In genomic region chr17:27595659-27596375, GRCm38 (mm10) we compare ENCODE assay signal across 20 mouse cellular contexts. TPM values are rescaled to one million over a fixed set of nuclear protein-coding genes. Genes with fewer than 3 reads are reported as not detected.
DNase-seq lines count a peak whose midpoint lies in the region; ATAC-seq and TF ChIP-seq lines count a peak whose summit lies in the region.
"Had no signal": no experiment of that assay in that cellular context is flagged by ENCODE, and none has a peak within 500 bp of the region (broad histone marks: within the 10 kb centered on the region; RNA-seq: fewer than 3 reads in every experiment).

No protein-coding gene starts in this region.

- no peak for ATAC-seq in kidney, embryonic 15.5 days (replicated peaks; ENCODE audit: low FRiP score)
- ATAC-seq in megakaryocyte, adult 5-6 weeks (ENCODE audit: poor library complexity, severe bottlenecking): no peak
- ATAC-seq: CD4-positive, CD25-positive, alpha-beta regulatory T cell, adult 4 months; intestine, embryonic 16.5 days had no signal

- H3K4me2 ChIP-seq in kidney, embryonic 15.5 days: no peak overlapping the region
- H3K4me2 ChIP-seq: liver, embryonic 11.5 days had no signal

- no peak overlapping the region for H3K4me3 ChIP-seq in heart, embryonic 10.5 days
- no peak overlapping the region for H3K4me3 ChIP-seq in kidney, embryonic 15.5 days (replicated peaks)
- no peak overlapping the region for H3K4me3 ChIP-seq in kidney, adult 2 months (ENCODE audit: insufficient read depth, low read depth, low read length)
- peak overlapping the region; percentile 23 for H3K4me3 ChIP-seq in megakaryocyte, embryonic 14.5 days (replicated peaks)
- no peak overlapping the region for H3K4me3 ChIP-seq in cortical plate, adult 2 months (ENCODE audit: insufficient read depth, low read length)
- H3K4me3 ChIP-seq: embryonic facial prominence, embryonic 10.5 days had no signal

- TF ChIP-seq CTCF in kidney, adult 2 months (conservative IDR thresholded peaks at IDR 0.05; ENCODE audit: insufficient read depth, insufficient read length, low read depth, low read length): no peak
- 0 out of 2 replicates have a peak, but pooled peaks have one; percentile 5 for TF ChIP-seq CTCF in cortical plate, adult 2 months (IDR thresholded peaks at IDR 0.05; ENCODE audit: extremely low read depth, insufficient read depth, low read length)

- no peak for DNase-seq in heart, embryonic 10.5 days (ENCODE audit: low spot score)
- DNase-seq in heart, postnatal 14 days: no peak
- no peak for DNase-seq in kidney, adult 2 months
- DNase-seq in urinary bladder, adult 2 months (ENCODE audit: low spot score): no peak
- DNase-seq: cerebellum, adult 9-11 months; right cerebral cortex, adult 18-20 months; spleen, adult 18-20 months; thymus, postnatal 36 days had no signal

- H3K9me3 ChIP-seq in heart, embryonic 10.5 days: no peaks in the 10 kb centered on the region
- H3K9me3 ChIP-seq in kidney, embryonic 15.5 days (replicated peaks): no peaks in the 10 kb centered on the region
- no peaks in the 10 kb centered on the region for H3K9me3 ChIP-seq in megakaryocyte, embryonic 14.5 days
- H3K9me3 ChIP-seq: embryonic facial prominence, embryonic 10.5 days had no signal

- intact Hi-C loops in heart, postnatal 14 days (cut with DNase I): no loop called here

- H3K9ac ChIP-seq in kidney, embryonic 15.5 days: no peak overlapping the region

- H3K27ac ChIP-seq in heart, embryonic 10.5 days: peak overlapping the region; percentile 82
- H3K27ac ChIP-seq in kidney, embryonic 15.5 days: peak overlapping the region; percentile 30; the same call in 1 of the 2 replicates
- H3K27ac ChIP-seq in kidney, adult 2 months (ENCODE audit: insufficient read depth, low read depth, low read length): no peak overlapping the region
- H3K27ac ChIP-seq in cortical plate, adult 2 months (ENCODE audit: insufficient read depth, low read length): peak overlapping the region; percentile 2; the same call in 1 of the 2 replicates
- H3K27ac ChIP-seq: embryonic facial prominence, embryonic 10.5 days; macrophage had no signal

- TF ChIP-seq POLR2A in kidney, adult 2 months (IDR thresholded peaks at IDR 0.05; ENCODE audit: low read depth, low read length): no peak
- no peak for TF ChIP-seq POLR2A in cortical plate, adult 2 months (IDR thresholded peaks at IDR 0.05; ENCODE audit: extremely low read depth, insufficient read depth, low read length)

- H3K4me1 ChIP-seq in heart, embryonic 10.5 days: peaks cover 69% of the 10 kb centered on the region
- H3K4me1 ChIP-seq in kidney, embryonic 15.5 days: peaks cover 28% of the 10 kb centered on the region
- peaks cover 6% of the 10 kb centered on the region; the same call in 1 of the 2 replicates for H3K4me1 ChIP-seq in kidney, adult 2 months (ENCODE audit: control insufficient read depth, insufficient read depth, low read length)
- H3K4me1 ChIP-seq in megakaryocyte, embryonic 14.5 days: peaks cover 86% of the 10 kb centered on the region
- peaks cover 13% of the 10 kb centered on the region for H3K4me1 ChIP-seq in cortical plate, adult 2 months (ENCODE audit: control insufficient read depth, insufficient read depth, low read length)

- H3K36me3 ChIP-seq in heart, embryonic 10.5 days: peaks cover 46% of the 10 kb centered on the region
- H3K36me3 ChIP-seq in kidney, embryonic 15.5 days: peaks cover 54% of the 10 kb centered on the region
- H3K36me3 ChIP-seq in kidney, adult 2 months (ENCODE audit: control insufficient read depth, insufficient read depth, low read length): no peaks in the 10 kb centered on the region
- H3K36me3 ChIP-seq in megakaryocyte, embryonic 14.5 days (replicated peaks; ENCODE audit: low read length): peaks cover 88% of the 10 kb centered on the region

- H3K27me3 ChIP-seq in heart, embryonic 10.5 days (ENCODE audit: insufficient read depth, poor library complexity, severe bottlenecking): no peaks in the 10 kb centered on the region
- no peaks in the 10 kb centered on the region for H3K27me3 ChIP-seq in kidney, embryonic 15.5 days
- no peaks in the 10 kb centered on the region for H3K27me3 ChIP-seq in kidney, adult 2 months (replicated peaks; ENCODE audit: control insufficient read depth, insufficient read depth, low read length)
- no peaks in the 10 kb centered on the region for H3K27me3 ChIP-seq in megakaryocyte, embryonic 14.5 days (replicated peaks)

- WGBS in heart, embryonic 10.5 days: 66% methylated on average over 15 of the region's 15 CpGs
- 68% methylated on average over 15 of the region's 15 CpGs for WGBS in kidney, embryonic 15.5 days
- WGBS in kidney, adult 2 months: 65% methylated on average over 15 of the region's 15 CpGs

RNA-seq across cellular contexts. Expression of gene Nudt3, which starts 27.5 kb away (rescaled TPM):
- polyA plus RNA-seq in heart, embryonic 10.5 days (2016; fragmentation: Nextera tagmentation; extraction: Ambion mirVana): 89.7 and 107 TPM in 2 replicates
- total RNA-seq in heart, postnatal 14 days (2021): 100 to 1,000 TPM; 320 to 341 TPM
- 75.2 and 81.5 TPM in 2 replicates for polyA plus RNA-seq in kidney, embryonic 15.5 days (2015; fragmentation: Nextera tagmentation; extraction: Ambion mirVana)
- 61.4 and 69.9 TPM in 2 replicates for polyA plus RNA-seq in kidney, adult 2 months (2012; rRNA removed)
- 157 and 272 TPM in 2 replicates for polyA plus RNA-seq in megakaryocyte, embryonic 14.5 days (2012; ENCODE audit: insufficient read depth, low replicate concordance)
- total RNA-seq in megakaryocyte, adult 5-6 weeks (2015): 32.3 and 32.9 TPM in 2 replicates
- 91.6 and 93.8 TPM in 2 replicates for total RNA-seq in megakaryocyte, adult 5-6 weeks (2017)
- polyA plus RNA-seq in cortical plate, adult 2 months (2012; rRNA removed): 371 and 398 TPM in 2 replicates
- 112 and 116 TPM in 2 replicates for polyA plus RNA-seq in urinary bladder, adult 2 months (2012; rRNA removed)

RNA-seq across cellular contexts. Expression of gene AI413582, which starts 30.3 kb away (rescaled TPM):
- 19.7 and 21.0 TPM in 2 replicates for polyA plus RNA-seq in heart, embryonic 10.5 days (2016; fragmentation: Nextera tagmentation; extraction: Ambion mirVana)
- 10 to 100 TPM in 1 of 2 experiments, 1 to 10 TPM in 1; 10.0 to 10.4 TPM for total RNA-seq in heart, postnatal 14 days (2021)
- 14.1 and 17.3 TPM in 2 replicates for polyA plus RNA-seq in kidney, embryonic 15.5 days (2015; fragmentation: Nextera tagmentation; extraction: Ambion mirVana)
- 41.7 and 55.7 TPM in 2 replicates for polyA plus RNA-seq in kidney, adult 2 months (2012; rRNA removed)
- 81.1 and 284 TPM in 2 replicates for polyA plus RNA-seq in megakaryocyte, embryonic 14.5 days (2012; ENCODE audit: insufficient read depth, low replicate concordance)
- 58.0 and 63.8 TPM in 2 replicates for total RNA-seq in megakaryocyte, adult 5-6 weeks (2015)
- total RNA-seq in megakaryocyte, adult 5-6 weeks (2017): 55.4 and 62.9 TPM in 2 replicates
- 109 and 112 TPM in 2 replicates for polyA plus RNA-seq in cortical plate, adult 2 months (2012; rRNA removed)
- 34.8 and 48.7 TPM in 2 replicates for polyA plus RNA-seq in urinary bladder, adult 2 months (2012; rRNA removed)

RNA-seq across cellular contexts. Expression of gene RPS10-NUDT3, which starts 39.2 kb away (rescaled TPM):
- polyA plus RNA-seq in heart, embryonic 10.5 days (2016; fragmentation: Nextera tagmentation; extraction: Ambion mirVana): not detected in 2 replicates
- total RNA-seq in heart, postnatal 14 days (2021): not detected
- not detected in 2 replicates for polyA plus RNA-seq in kidney, embryonic 15.5 days (2015; fragmentation: Nextera tagmentation; extraction: Ambion mirVana)
- polyA plus RNA-seq in kidney, adult 2 months (2012; rRNA removed): not detected in 2 replicates
- not detected in 2 replicates for polyA plus RNA-seq in megakaryocyte, embryonic 14.5 days (2012; ENCODE audit: insufficient read depth, low replicate concordance)
- total RNA-seq in megakaryocyte, adult 5-6 weeks (2015): not detected in 2 replicates
- total RNA-seq in megakaryocyte, adult 5-6 weeks (2017): not detected in 2 replicates
- polyA plus RNA-seq in cortical plate, adult 2 months (2012; rRNA removed): 0.15 and 0.47 TPM in 2 replicates
- 0.08 and 0.10 TPM in 2 replicates for polyA plus RNA-seq in urinary bladder, adult 2 months (2012; rRNA removed)
- total RNA-seq: left cerebral cortex, postnatal 10 days had no signal
- polyA plus RNA-seq: brain, embryonic 14.5 days; CD4-positive, CD25-positive, alpha-beta regulatory T cell, adult 4 months; embryonic facial prominence, embryonic 10.5 days; intestine, embryonic 16.5 days; liver, embryonic 11.5 days; macrophage; stomach, embryonic 16.5 days had no signal

RNA-seq across cellular contexts. Expression of gene Hmga1, which starts 39.5 kb away (rescaled TPM):
- 438 and 609 TPM in 2 replicates for polyA plus RNA-seq in heart, embryonic 10.5 days (2016; fragmentation: Nextera tagmentation; extraction: Ambion mirVana)
- total RNA-seq in heart, postnatal 14 days (2021): 10 to 100 TPM; 37.1 to 38.2 TPM
- 250 and 269 TPM in 2 replicates for polyA plus RNA-seq in kidney, embryonic 15.5 days (2015; fragmentation: Nextera tagmentation; extraction: Ambion mirVana)
- polyA plus RNA-seq in kidney, adult 2 months (2012; rRNA removed): 37.4 and 38.9 TPM in 2 replicates
- polyA plus RNA-seq in megakaryocyte, embryonic 14.5 days (2012; ENCODE audit: insufficient read depth, low replicate concordance): 3,567 and 8,363 TPM in 2 replicates
- 159 and 170 TPM in 2 replicates for total RNA-seq in megakaryocyte, adult 5-6 weeks (2015)
- total RNA-seq in megakaryocyte, adult 5-6 weeks (2017): 89.8 and 99.6 TPM in 2 replicates
- 73.3 and 75.1 TPM in 2 replicates for polyA plus RNA-seq in cortical plate, adult 2 months (2012; rRNA removed)
- polyA plus RNA-seq in urinary bladder, adult 2 months (2012; rRNA removed): 55.1 and 65.1 TPM in 2 replicates

RNA-seq across cellular contexts. Expression of gene Rps10, which starts 40.7 kb away (rescaled TPM):
- polyA plus RNA-seq in heart, embryonic 10.5 days (2016; fragmentation: Nextera tagmentation; extraction: Ambion mirVana): 629 and 734 TPM in 2 replicates
- total RNA-seq in heart, postnatal 14 days (2021): 100 to 1,000 TPM; 542 to 580 TPM
- polyA plus RNA-seq in kidney, embryonic 15.5 days (2015; fragmentation: Nextera tagmentation; extraction: Ambion mirVana): 973 and 1,016 TPM in 2 replicates
- polyA plus RNA-seq in kidney, adult 2 months (2012; rRNA removed): 814 and 927 TPM in 2 replicates
- polyA plus RNA-seq in megakaryocyte, embryonic 14.5 days (2012; ENCODE audit: insufficient read depth, low replicate concordance): 1,090 and 3,855 TPM in 2 replicates
- 1,486 and 1,560 TPM in 2 replicates for total RNA-seq in megakaryocyte, adult 5-6 weeks (2015)
- 1,634 and 1,837 TPM in 2 replicates for total RNA-seq in megakaryocyte, adult 5-6 weeks (2017)
- 525 and 561 TPM in 2 replicates for polyA plus RNA-seq in cortical plate, adult 2 months (2012; rRNA removed)
- polyA plus RNA-seq in urinary bladder, adult 2 months (2012; rRNA removed): 1,256 and 1,277 TPM in 2 replicates
